Mouse (Mus musculus): ENCODE measurements around the gene Spint4.

- no peak for TF ChIP-seq EP300 (IDR thresholded peaks at IDR 0.05; ENCODE audit: insufficient read depth, low read depth, low read length)
- TF ChIP-seq CTCF (IDR thresholded peaks at IDR 0.05; ENCODE audit: low read depth, low read length): no peak
- no peak for TF ChIP-seq POLR2A (IDR thresholded peaks at IDR 0.05; ENCODE audit: insufficient read depth, low read length)
Observed at GRCm38 (mm10) chr2:164705328-164705727, 7.0 kb downstream of the Spint4 start.
